Mouse (Mus musculus) forebrain, embryonic 15.5 days (tissue): Measurements from ENCODE around the gene Fam71e1. TPM values are rescaled to one million over a fixed set of nuclear protein-coding genes. Genes with fewer than 3 reads are reported as not detected.

ENCODE experiments used
- ATAC-seq: fragments of 200-750 bp; cut with Nextera tagmentation; replicated peaks from 2 replicates; pipeline ENCODE4 v1.8.0; 2017; ENCODE audit warnings: mild to moderate bottlenecking, moderate TSS enrichment, moderate library complexity
- H3K27ac ChIP-seq: fragments of 300-500 bp; sonication (generic); replicated peaks from 2 replicates; pipeline ENCODE4 v1.5.1; 2015; ENCODE audit warnings: mild to moderate bottlenecking, inconsistent platforms
- H3K27me3 ChIP-seq: fragments of 300-500 bp; sonication (generic); 2 replicates; pipeline ENCODE4 v1.6.1; 2015; ENCODE audit warnings: inconsistent platforms
- H3K36me3 ChIP-seq: fragments of 300-500 bp; sonication (generic); 2 replicates; pipeline ENCODE4 v1.6.1; 2015; ENCODE audit warnings: mild to moderate bottlenecking, inconsistent platforms
- H3K4me1 ChIP-seq: fragments of 300-500 bp; sonication (generic); 2 replicates; pipeline ENCODE4 v1.6.1; 2015; ENCODE audit warnings: inconsistent platforms
- H3K4me2 ChIP-seq: fragments of 300-500 bp; sonication (generic); replicated peaks from 2 replicates; pipeline ENCODE4 v1.6.1; 2015; ENCODE audit warnings: mild to moderate bottlenecking, inconsistent platforms
- H3K4me3 ChIP-seq: fragments of 300-500 bp; sonication (generic); 2 replicates; pipeline ENCODE4 v1.5.1; 2015; ENCODE audit warnings: mild to moderate bottlenecking, inconsistent platforms
- H3K9ac ChIP-seq: fragments of 300-500 bp; sonication (generic); replicated peaks from 2 replicates; pipeline ENCODE4 v1.6.1; 2015; ENCODE audit warnings: mild to moderate bottlenecking, inconsistent platforms
- H3K9me3 ChIP-seq: fragments of 300-500 bp; sonication (generic); 2 replicates; pipeline ENCODE4 v1.6.1; 2016; ENCODE audit warnings: inconsistent platforms
- WGBS: fragments of 180-500 bp; shearing (Covaris S2); methylation state at CpG from one replicate; pipeline ENCODE4 v1.1.7; 2015; ENCODE audit warnings: mixed read lengths; 5-methylcytosine and 5-hydroxymethylcytosine counted together
- polyA plus RNA-seq: library from polyadenylated mRNA; unstranded; fragments of >200 nt; fragmentation: Nextera tagmentation; extraction: Ambion mirVana; gene quantifications from 2 replicates; pipeline ENCODE4 v1.2.1, GENCODE M21; 2015

The Fam71e1 gene
- polyA plus RNA-seq, 1 experiment from 2014 or later, result 30.2 TPM

DNA sequence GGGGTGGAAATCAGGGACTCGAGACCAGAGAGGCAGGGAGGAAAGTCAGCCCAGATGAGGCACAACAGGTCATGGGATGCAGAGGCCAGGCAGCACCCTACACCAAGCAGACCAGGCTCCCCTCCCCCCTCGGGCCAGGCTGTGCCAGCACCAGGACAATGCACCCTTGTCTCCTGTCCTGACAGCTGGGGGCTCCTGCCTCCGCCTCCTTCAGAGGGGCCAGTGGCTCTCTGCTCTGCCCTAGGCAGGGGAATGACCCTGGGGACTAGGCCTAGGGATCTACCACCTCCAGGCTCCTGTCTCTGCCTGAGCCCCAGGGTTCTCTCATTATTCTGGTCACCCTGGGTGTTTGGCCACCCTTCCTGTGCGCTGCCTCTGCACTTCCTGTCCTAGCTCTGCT lies 22.0 kb upstream of the Fam71e1 start:
- 13% methylated on average over 4 of the region's 4 CpGs for WGBS
- peak overlapping the region; percentile 3; the same call in 1 of the 2 replicates for H3K9ac ChIP-seq
- H3K36me3 ChIP-seq, result no peaks in the 10 kb centered on the region
- no peak overlapping the region for H3K4me3 ChIP-seq
- H3K27ac ChIP-seq, result peak overlapping the region; percentile 40
- peak; percentile 65 for ATAC-seq
- peaks cover 31% of the 10 kb centered on the region for H3K4me1 ChIP-seq
- H3K27me3 ChIP-seq, result peaks cover 12% of the 10 kb centered on the region
- H3K4me2 ChIP-seq, result no peak overlapping the region
- H3K9me3 ChIP-seq, result no peaks in the 10 kb centered on the region

DNA sequence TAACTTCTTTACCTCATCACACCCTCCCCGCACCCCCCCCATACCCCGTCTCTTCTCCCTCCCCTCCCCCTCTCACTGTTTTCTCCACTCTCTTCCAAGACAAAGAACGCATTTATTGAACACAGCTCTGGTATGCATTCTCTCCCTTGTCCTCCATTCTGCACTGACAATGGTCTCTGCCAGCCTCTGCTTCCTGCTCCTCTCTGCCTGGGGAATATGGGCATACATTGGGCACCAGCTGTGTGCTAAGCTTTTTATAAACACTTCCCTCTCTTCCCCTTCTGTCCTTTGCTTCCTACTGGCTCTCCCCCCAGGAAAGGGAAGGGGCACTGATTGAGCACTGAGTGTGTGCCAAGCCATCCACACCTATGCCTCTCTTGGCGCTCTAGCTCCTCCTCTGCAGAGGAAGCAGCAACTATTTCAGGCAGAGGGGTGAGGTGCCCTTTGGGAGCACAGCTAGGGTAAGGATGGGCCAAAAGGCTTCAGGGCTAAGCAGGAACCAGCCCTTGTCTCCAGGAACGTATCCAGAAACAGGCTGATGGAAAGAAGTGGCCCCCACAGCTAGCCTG lies 21.3 kb upstream of the Fam71e1 start:
- H3K4me1 ChIP-seq, result peaks cover 27% of the 10 kb centered on the region
- no peak overlapping the region for H3K4me3 ChIP-seq
- no peak overlapping the region for H3K9ac ChIP-seq
- ATAC-seq, result peak; percentile 33; the same call in 1 of the 2 replicates
- peaks cover 15% of the 10 kb centered on the region for H3K27me3 ChIP-seq
- H3K9me3 ChIP-seq, result no peaks in the 10 kb centered on the region
- H3K4me2 ChIP-seq, result no peak overlapping the region
- H3K36me3 ChIP-seq, result no peaks in the 10 kb centered on the region
- H3K27ac ChIP-seq, result peak overlapping the region; percentile 40; the same call in 1 of the 2 replicates
- WGBS, result 31% methylated on average over 5 of the region's 5 CpGs

DNA sequence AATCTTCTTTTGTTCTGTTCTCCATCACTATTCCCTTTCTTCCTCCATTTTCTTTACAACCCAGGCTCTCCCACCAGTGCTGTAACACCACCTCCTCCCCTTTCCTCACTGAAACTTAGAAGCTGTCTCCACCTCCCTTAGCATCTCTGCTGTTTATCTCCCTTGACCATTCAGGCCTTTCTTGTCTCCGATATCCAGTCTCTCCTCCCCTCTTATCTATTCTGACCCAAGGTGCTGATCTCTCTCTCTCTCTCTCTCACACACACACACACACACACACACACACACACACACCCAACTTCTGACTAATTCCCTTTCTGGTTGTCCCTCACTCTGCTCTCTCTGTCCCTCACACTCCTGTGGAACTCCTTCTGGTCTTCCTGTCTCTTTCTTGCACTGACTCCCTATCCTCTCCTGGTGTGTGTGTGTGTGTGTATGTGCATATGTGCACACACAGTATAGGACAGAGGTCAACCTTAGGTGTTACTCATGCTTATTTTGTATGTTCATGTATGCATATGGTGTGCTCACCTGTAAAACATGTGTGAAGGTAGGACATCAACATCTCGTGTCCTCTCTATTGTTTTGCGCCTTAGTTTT lies 13.4 kb upstream of the Fam71e1 start:
- Histone ChIP-seq H3K4me2 (no peak overlapping the region), H3K9me3 (no peaks in the 10 kb centered on the region), H3K27ac (no peak overlapping the region), H3K27me3 (peaks cover 20% of the 10 kb centered on the region), H3K36me3 (no peaks in the 10 kb centered on the region), H3K4me3 (no peak overlapping the region), H3K4me1 (no peaks in the 10 kb centered on the region), H3K9ac (no peak overlapping the region)
- no peak for ATAC-seq
- 84% methylated on average over 3 of the region's 3 CpGs for WGBS

DNA sequence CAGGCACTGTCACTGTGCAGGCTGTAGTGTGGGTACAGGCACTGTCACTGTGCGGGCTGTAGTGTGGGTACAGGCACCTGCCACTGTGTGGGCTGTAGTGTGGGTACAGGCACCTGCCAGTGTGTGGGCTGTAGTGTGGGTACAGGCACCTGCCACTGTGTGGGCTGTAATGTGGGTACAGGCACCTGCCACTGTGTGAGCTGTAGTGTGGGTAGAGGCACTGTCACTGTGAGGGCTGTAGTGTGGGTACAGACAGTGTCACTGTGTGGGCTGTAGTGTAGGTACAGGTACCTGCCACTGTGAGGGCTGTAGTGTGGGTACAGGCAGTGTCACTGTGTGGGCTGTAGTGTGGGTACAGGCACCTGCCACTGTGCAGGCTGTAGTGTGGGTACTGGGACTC lies 12.3 kb upstream of the Fam71e1 start:
- peaks cover 19% of the 10 kb centered on the region for H3K27me3 ChIP-seq
- no peaks in the 10 kb centered on the region for H3K4me1 ChIP-seq
- WGBS, result 92% methylated on average over 1 of the region's 1 CpGs
- no peaks in the 10 kb centered on the region for H3K9me3 ChIP-seq
- no peak for ATAC-seq
- peaks cover 9% of the 10 kb centered on the region for H3K36me3 ChIP-seq
- no peak overlapping the region for H3K4me2 ChIP-seq
- H3K27ac ChIP-seq, result no peak overlapping the region
- H3K9ac ChIP-seq, result no peak overlapping the region
- H3K4me3 ChIP-seq, result no peak overlapping the region

DNA sequence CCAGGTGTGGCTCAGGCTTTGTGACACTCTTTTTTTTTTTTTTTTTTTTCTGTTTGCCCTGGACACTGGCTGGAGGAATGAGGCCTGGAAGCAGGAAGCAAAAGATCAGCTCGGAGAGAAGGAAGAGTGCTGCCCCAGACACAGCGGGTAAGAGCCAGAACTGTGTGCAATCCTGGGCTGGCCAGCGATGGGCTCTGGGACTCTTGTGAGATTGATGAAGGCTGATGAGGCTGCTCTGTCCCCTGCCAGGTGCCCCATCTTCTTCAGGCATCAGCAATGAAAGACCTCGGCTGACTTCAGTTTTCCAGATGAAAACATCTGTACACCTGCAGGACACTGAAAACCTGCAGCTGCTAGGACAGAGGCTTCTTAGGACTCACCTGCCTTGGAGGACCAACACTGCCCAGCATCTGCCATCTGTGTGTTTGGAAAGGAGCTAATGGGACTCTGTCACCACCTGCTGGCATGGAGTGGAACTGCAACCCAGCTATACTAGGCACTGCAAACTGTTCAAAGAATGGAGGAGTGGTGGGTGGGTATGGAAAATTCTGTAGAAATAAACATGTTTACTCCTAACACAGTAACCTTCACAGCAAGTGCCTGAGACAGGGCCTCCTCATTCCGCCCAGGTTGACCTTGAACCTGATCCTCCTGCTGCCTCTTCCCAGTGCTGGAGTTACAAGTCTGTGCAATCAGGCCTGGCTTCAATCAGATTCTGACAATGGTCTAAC lies 11.4 kb upstream of the Fam71e1 start:
- H3K4me1 ChIP-seq, result no peaks in the 10 kb centered on the region
- no peak overlapping the region for H3K9ac ChIP-seq
- peak; percentile 82 for ATAC-seq
- 42% methylated on average over 5 of the region's 5 CpGs for WGBS
- H3K9me3 ChIP-seq, result no peaks in the 10 kb centered on the region
- peaks cover 14% of the 10 kb centered on the region for H3K36me3 ChIP-seq
- no peak overlapping the region for H3K4me2 ChIP-seq
- H3K4me3 ChIP-seq, result no peak overlapping the region
- H3K27ac ChIP-seq, result peak overlapping the region; percentile 46; the same call in 1 of the 2 replicates
- peaks cover 14% of the 10 kb centered on the region for H3K27me3 ChIP-seq

DNA sequence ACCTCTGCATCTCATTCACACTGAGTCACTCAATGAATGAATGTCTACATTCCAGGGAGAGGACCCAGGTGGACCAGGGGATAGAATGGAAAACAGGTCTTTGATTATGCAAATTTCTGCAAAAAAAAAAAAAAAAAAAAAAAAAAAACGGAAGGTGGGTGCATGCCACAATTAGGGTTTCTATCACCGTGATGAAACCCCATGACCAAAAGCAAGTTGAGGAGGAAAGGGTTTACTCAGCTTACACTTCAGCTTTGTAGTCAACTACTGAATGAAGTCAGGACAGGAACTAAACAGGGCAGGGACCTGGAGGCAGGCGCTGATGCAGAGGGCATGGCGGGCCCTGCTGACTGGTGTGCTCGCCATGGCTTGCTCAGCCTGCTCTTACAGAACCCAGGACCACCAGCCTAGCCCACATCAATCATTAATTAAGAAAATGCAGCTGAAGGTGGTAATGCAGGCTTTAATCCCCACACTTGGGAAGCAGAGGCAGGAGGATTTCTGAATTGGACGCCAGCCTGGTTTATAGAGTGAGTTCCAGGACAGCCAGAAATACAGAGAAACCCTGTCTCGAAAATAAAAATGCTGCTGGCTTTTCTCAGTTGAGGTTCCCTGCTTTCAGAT lies 10.7 kb upstream of the Fam71e1 start:
- Histone ChIP-seq H3K36me3 (peaks cover 21% of the 10 kb centered on the region), H3K9ac (no peak overlapping the region), H3K4me1 (no peaks in the 10 kb centered on the region), H3K27me3 (peaks cover 10% of the 10 kb centered on the region), H3K9me3 (no peaks in the 10 kb centered on the region), H3K27ac (no peak overlapping the region), H3K4me2 (no peak overlapping the region), H3K4me3 (no peak overlapping the region)
- ATAC-seq, result no peak
- WGBS, result 74% methylated on average over 7 of the region's 7 CpGs

DNA sequence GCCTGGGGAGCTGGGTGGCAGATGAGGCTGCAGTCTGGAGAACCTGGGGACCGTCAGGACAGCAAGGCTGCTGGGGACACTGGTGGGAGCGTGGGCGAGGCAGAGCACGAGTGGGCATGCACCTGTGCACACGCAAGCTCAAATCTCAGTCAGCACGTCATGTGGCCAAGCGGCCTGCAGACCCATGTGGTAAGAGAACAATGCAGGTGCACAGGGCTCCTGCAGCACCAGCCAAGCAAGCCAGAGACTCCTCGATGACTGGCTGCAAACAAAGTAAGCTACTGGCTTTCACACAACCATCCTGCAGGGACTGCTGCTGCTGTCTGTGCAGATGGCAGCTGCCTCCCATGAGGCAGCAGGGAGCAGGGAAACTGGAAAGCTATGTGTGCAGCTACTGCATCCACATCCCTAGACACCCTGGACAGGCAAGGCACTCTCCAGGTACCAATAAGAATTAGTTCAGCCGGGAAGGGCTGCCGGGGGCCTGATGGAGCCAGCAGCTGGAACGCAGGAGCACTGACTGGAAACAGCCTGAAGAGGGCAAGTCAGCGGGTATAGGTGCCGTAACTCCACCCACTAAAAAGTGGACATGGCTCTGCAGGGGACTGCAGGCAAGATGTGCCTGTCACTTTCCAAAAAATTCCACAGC lies 9.3 kb upstream of the Fam71e1 start:
- H3K4me3 ChIP-seq, result no peak overlapping the region
- H3K27me3 ChIP-seq, result peaks cover 7% of the 10 kb centered on the region
- peaks cover 33% of the 10 kb centered on the region for H3K36me3 ChIP-seq
- no peak for ATAC-seq
- no peaks in the 10 kb centered on the region for H3K4me1 ChIP-seq
- no peak overlapping the region for H3K4me2 ChIP-seq
- no peaks in the 10 kb centered on the region for H3K9me3 ChIP-seq
- H3K9ac ChIP-seq, result no peak overlapping the region
- WGBS, result 63% methylated on average over 13 of the region's 13 CpGs
- no peak overlapping the region for H3K27ac ChIP-seq

DNA sequence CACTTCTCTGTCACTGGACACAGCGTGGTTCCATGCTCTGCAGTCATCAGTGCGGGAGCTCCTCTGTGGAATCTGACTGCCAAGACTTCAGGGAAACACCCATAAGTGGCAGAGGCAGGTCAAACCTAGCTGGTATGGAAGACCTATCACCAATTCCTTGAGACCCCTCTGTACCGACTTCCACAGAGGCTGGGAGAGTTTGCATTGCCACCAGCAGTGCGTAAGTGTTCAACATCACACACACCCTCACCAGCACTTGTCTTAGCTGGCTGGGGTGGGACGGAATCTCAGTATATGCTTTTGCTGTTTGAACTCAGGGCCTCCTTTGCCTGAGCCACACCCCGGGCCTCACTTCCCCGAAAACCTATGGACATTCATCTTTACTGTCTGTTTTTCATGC lies 8.4 kb upstream of the Fam71e1 start:
- no peak for ATAC-seq
- Histone ChIP-seq H3K27ac (no peak overlapping the region), H3K9ac (no peak overlapping the region), H3K4me1 (0 out of 2 replicates have a peak, but pooled peaks cover 1% of the 10 kb centered on the region), H3K4me3 (no peak overlapping the region), H3K4me2 (no peak overlapping the region), H3K27me3 (no peaks in the 10 kb centered on the region), H3K36me3 (peaks cover 40% of the 10 kb centered on the region), H3K9me3 (no peaks in the 10 kb centered on the region)
- 87% methylated on average over 7 of the region's 7 CpGs for WGBS

DNA sequence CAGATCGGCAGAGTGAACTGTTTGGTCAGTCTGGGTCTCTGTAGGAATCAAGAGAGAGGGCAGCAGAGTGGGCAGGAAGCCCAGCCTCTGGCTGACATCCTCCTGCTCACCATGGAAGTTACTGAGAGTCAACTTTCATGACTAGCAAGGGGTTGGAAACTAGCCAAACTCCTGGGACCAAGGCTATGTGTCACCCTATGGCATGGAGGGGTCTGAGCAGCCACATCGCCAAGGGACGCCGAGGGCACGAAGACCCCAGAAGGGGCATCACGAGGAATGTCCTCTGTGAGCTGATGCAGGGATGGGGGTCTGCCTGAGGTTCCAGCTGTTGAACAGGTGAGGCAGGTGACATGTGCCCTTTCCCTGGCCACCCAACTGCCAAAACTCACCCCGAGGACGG lies 7.8 kb upstream of the Fam71e1 start:
- H3K36me3 ChIP-seq, result peaks cover 42% of the 10 kb centered on the region
- WGBS, result 96% methylated on average over 8 of the region's 8 CpGs
- H3K4me1 ChIP-seq, result 0 out of 2 replicates have a peak, but pooled peaks cover 5% of the 10 kb centered on the region
- H3K4me3 ChIP-seq, result no peak overlapping the region
- H3K9ac ChIP-seq, result no peak overlapping the region
- H3K4me2 ChIP-seq, result no peak overlapping the region
- H3K27ac ChIP-seq, result no peak overlapping the region
- H3K9me3 ChIP-seq, result no peaks in the 10 kb centered on the region
- H3K27me3 ChIP-seq, result no peaks in the 10 kb centered on the region
- ATAC-seq, result no peak

DNA sequence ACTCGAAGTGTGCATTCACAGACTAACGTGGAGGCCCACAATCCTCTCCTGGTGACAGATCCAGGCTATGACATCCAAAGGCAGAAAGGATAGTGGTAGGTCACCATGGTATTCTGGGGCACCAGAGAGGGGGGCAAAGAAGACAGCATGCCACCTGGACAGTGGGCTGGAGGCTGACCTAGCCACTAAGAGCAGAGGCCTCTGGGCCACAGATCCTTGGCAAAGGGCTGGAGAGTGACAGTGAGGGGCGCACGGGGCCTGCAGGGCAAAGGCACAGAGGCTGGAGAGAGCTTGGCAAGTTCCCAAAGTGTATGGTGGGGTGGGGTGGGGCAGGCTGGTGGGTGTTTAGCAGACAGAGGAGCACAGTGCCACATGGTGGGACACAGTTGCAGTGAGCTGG lies 6.1 kb upstream of the Fam71e1 start:
- Histone ChIP-seq H3K4me1 (peaks cover 18% of the 10 kb centered on the region), H3K9me3 (no peaks in the 10 kb centered on the region), H3K27me3 (no peaks in the 10 kb centered on the region), H3K36me3 (peaks cover 47% of the 10 kb centered on the region), H3K9ac (no peak overlapping the region), H3K4me3 (no peak overlapping the region), H3K4me2 (no peak overlapping the region), H3K27ac (no peak overlapping the region)
- WGBS, result 82% methylated on average over 4 of the region's 4 CpGs
- no peak for ATAC-seq

DNA sequence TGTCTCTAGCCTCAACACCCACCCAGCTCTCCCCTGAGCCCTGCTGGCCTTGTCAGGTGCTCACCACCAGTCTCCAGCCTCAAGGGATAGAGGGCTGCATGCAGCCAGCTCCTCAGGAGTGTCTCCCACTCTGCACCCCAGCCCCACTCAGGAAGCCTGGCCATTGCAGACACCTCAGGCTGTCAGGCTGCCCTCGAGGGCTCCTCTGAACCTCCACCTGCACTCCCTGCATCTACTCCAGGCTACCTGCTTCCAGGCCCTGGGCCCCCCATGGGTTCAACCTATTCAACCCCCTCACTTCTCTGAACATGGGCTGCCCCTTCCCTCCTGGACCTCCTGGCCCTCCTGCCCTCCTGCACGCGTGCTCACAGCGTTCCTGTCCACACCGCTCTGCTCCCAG lies 5.0 kb upstream of the Fam71e1 start:
- peaks cover 24% of the 10 kb centered on the region for H3K4me1 ChIP-seq
- ATAC-seq, result no peak
- no peak overlapping the region for H3K4me2 ChIP-seq
- H3K4me3 ChIP-seq, result no peak overlapping the region
- H3K27ac ChIP-seq, result no peak overlapping the region
- H3K27me3 ChIP-seq, result no peaks in the 10 kb centered on the region
- no peak overlapping the region for H3K9ac ChIP-seq
- no peaks in the 10 kb centered on the region for H3K9me3 ChIP-seq
- H3K36me3 ChIP-seq, result peaks cover 47% of the 10 kb centered on the region
- 94% methylated on average over 5 of the region's 5 CpGs for WGBS
